Mouse (Mus musculus): ENCODE data around the gene Oxsr1. TPM values are rescaled to one million over a fixed set of nuclear protein-coding genes. Genes with fewer than 3 reads are reported as not detected.
"Not testable (repeated sequence)": the region's sequence is repeated elsewhere in the genome, so short reads cannot be mapped to it uniquely, and the experiment has no call there.

Gene Oxsr1
- total RNA-seq, 2 experiments from 2014 or later: 16.9 to 29.1 TPM

GRCm38 (mm10) chr9:119231552-119231951, 90.7 kb downstream of the Oxsr1 start:
- ATAC-seq (replicated peaks; ENCODE audit: poor library complexity): no peak

GRCm38 (mm10) chr9:119230829-119231228, 91.4 kb downstream of the Oxsr1 start:
- ATAC-seq (replicated peaks; ENCODE audit: poor library complexity): 0 out of 2 replicates have a peak, but pooled peaks have one; percentile 34

GRCm38 (mm10) chr9:119220249-119220648, 102.0 kb downstream of the Oxsr1 start:
- no peak; the same call in 1 of the 2 replicates for ATAC-seq (replicated peaks; ENCODE audit: poor library complexity)

GRCm38 (mm10) chr9:119219667-119220066, 102.6 kb downstream of the Oxsr1 start:
- no peak for ATAC-seq (replicated peaks; ENCODE audit: poor library complexity)

GRCm38 (mm10) chr9:119215341-119215740, 106.9 kb downstream of the Oxsr1 start:
- not testable (repeated sequence) for ATAC-seq (replicated peaks; ENCODE audit: poor library complexity)

- ATAC-seq (replicated peaks; ENCODE audit: poor library complexity): no peak
Measured at GRCm38 (mm10) chr9:119214601-119215000, 107.6 kb downstream of the Oxsr1 start.

- no peak for ATAC-seq (replicated peaks; ENCODE audit: poor library complexity)
Measured at GRCm38 (mm10) chr9:119212996-119213395, 109.2 kb downstream of the Oxsr1 start.

- no peak for ATAC-seq (replicated peaks; ENCODE audit: poor library complexity)
Measured at GRCm38 (mm10) chr9:119208998-119209397, 113.2 kb downstream of the Oxsr1 start, which contains the start of gene Slc22a13. TSS of gene Slc22a13 (minus strand) at chr9:119209098.

- no peak for ATAC-seq (replicated peaks; ENCODE audit: poor library complexity)
Measured at GRCm38 (mm10) chr9:119207113-119207512, 115.1 kb downstream of the Oxsr1 start.

GRCm38 (mm10) chr9:119206666-119207065, 115.6 kb downstream of the Oxsr1 start:
- no peak for ATAC-seq (replicated peaks; ENCODE audit: poor library complexity)

GRCm38 (mm10) chr9:119205756-119206155, 116.5 kb downstream of the Oxsr1 start:
- ATAC-seq (replicated peaks; ENCODE audit: poor library complexity): no peak

- no peak for ATAC-seq (replicated peaks; ENCODE audit: poor library complexity)
Measured at GRCm38 (mm10) chr9:119203617-119204016, 118.6 kb downstream of the Oxsr1 start.

GRCm38 (mm10) chr9:119201653-119202052, 120.6 kb downstream of the Oxsr1 start:
- no peak for ATAC-seq (replicated peaks; ENCODE audit: poor library complexity)

GRCm38 (mm10) chr9:119199151-119199861, 122.9 kb downstream of the Oxsr1 start:
- peak; percentile 23 for ATAC-seq (replicated peaks; ENCODE audit: poor library complexity)

GRCm38 (mm10) chr9:119192202-119192990, 129.8 kb downstream of the Oxsr1 start:
- peak; percentile 37; the same call in 1 of the 2 replicates for ATAC-seq (replicated peaks; ENCODE audit: poor library complexity)

Other genes starting within 250 kb of the Oxsr1 start
- not detected in 2 replicates for gene Plcd1, start 228.9 kb downstream of the Oxsr1 start, total RNA-seq (2015)
- 0.14 and 0.29 TPM in 2 replicates for gene Plcd1, start 228.9 kb downstream of the Oxsr1 start, total RNA-seq (2017)
- 0.37 and 3.9 TPM in 2 replicates for gene Dlec1, start 219.9 kb downstream of the Oxsr1 start, total RNA-seq (2015)
- gene Dlec1, start 219.9 kb downstream of the Oxsr1 start, total RNA-seq (2017): 1.9 TPM in 1 of 2 replicates, not detected in the other
- gene Acaa1b, start 165.3 kb downstream of the Oxsr1 start, total RNA-seq (2015): 0.30 and 0.76 TPM in 2 replicates
- not detected in 2 replicates for gene Acaa1b, start 165.3 kb downstream of the Oxsr1 start, total RNA-seq (2017)
- not detected in 2 replicates for gene Gm47289, start 163.3 kb downstream of the Oxsr1 start, total RNA-seq (2015)
- gene Gm47289, start 163.3 kb downstream of the Oxsr1 start, total RNA-seq (2017): not detected in 2 replicates
- not detected in 2 replicates for gene Slc22a13, start 113.3 kb downstream of the Oxsr1 start, total RNA-seq (2015)
- not detected in 2 replicates for gene Slc22a13, start 113.3 kb downstream of the Oxsr1 start, total RNA-seq (2017)
- 19.5 and 20.9 TPM in 2 replicates for gene Acaa1a, start 17.2 kb upstream of the Oxsr1 start, total RNA-seq (2015)
- 23.2 and 30.1 TPM in 2 replicates for gene Acaa1a, start 17.2 kb upstream of the Oxsr1 start, total RNA-seq (2017)
- 33.4 and 34.6 TPM in 2 replicates for gene Myd88, start 19.0 kb upstream of the Oxsr1 start, total RNA-seq (2015)
- gene Myd88, start 19.0 kb upstream of the Oxsr1 start, total RNA-seq (2017): 21.2 and 23.1 TPM in 2 replicates
- gene Xylb, start 35.0 kb upstream of the Oxsr1 start, total RNA-seq (2015): 3.6 and 3.8 TPM in 2 replicates
- gene Xylb, start 35.0 kb upstream of the Oxsr1 start, total RNA-seq (2017): 2.2 and 5.2 TPM in 2 replicates
- gene Slc22a14, start 43.1 kb upstream of the Oxsr1 start, total RNA-seq (2015): not detected in 2 replicates
- gene Slc22a14, start 43.1 kb upstream of the Oxsr1 start, total RNA-seq (2017): not detected in 2 replicates
- gene Acvr2b, start 79.7 kb upstream of the Oxsr1 start, total RNA-seq (2015): 1.2 TPM in 2 replicates
- gene Acvr2b, start 79.7 kb upstream of the Oxsr1 start, total RNA-seq (2017): 0.68 and 1.2 TPM in 2 replicates
- 8.7 and 10.2 TPM in 2 replicates for gene Exog, start 122.5 kb upstream of the Oxsr1 start, total RNA-seq (2015)
- 5.1 and 5.2 TPM in 2 replicates for gene Exog, start 122.5 kb upstream of the Oxsr1 start, total RNA-seq (2017)

Data from megakaryocyte progenitor cell, adult 5-6 weeks (primary cell).